Mouse (Mus musculus): Measurements from ENCODE around the gene Lilra5.
"Not testable (repeated sequence)": the region's sequence is repeated elsewhere in the genome, so short reads cannot be mapped to it uniquely, and the experiment has no call there.

Lilra5 gene

DNA sequence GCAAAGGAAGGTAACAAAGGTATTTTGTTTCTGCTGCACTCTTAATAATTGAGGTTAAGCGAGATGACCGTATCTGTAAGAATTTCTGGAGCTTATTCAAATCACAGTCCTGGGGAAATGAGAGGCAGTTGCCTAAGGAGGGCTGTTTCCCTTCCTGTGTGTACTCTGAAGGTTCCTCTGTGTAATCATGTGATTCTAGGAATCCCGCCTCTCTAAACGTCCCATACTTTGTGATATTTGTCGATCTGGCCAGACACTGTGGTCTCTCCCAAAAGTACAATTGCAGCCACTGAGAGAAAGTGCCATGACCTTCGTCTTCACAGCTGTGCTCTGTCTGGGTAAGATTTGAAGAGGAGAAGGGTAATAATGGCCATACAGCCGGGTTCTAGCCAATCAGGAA is at the start of gene Lilra5:
Gene Lilra5 (plus strand): TSS at position 301 of the 400 bp plus-strand sequence.
- DNase-seq (ENCODE audit: low read depth), result no peak

GRCm38 (mm10) chr7:4207126-4207525 is 30.4 kb upstream of the Lilra5 start:
- no peak for DNase-seq (ENCODE audit: low read depth)

GRCm38 (mm10) chr7:4208626-4209025 is 28.9 kb upstream of the Lilra5 start:
- peak; percentile 4 for DNase-seq (ENCODE audit: low read depth)

GRCm38 (mm10) chr7:4213436-4213835 is 24.1 kb upstream of the Lilra5 start:
- not testable (repeated sequence) for DNase-seq (ENCODE audit: low read depth)

- no peak for DNase-seq (ENCODE audit: low read depth)
These were observed 22.2 kb upstream of the Lilra5 start for GRCm38 (mm10) chr7:4215396-4215795.

GRCm38 (mm10) chr7:4215805-4216204 is 21.7 kb upstream of the Lilra5 start:
- DNase-seq (ENCODE audit: low read depth), result no peak

- no peak for DNase-seq (ENCODE audit: low read depth)
These were observed 2.0 kb upstream of the Lilra5 start for GRCm38 (mm10) chr7:4235536-4235935.

GRCm38 (mm10) chr7:4239038-4239721 is 1.6 kb downstream of the Lilra5 start:
- DNase-seq (ENCODE audit: low read depth), result no peak

GRCm38 (mm10) chr7:4251211-4251610 is 13.7 kb downstream of the Lilra5 start:
- not testable (repeated sequence) for DNase-seq (ENCODE audit: low read depth)

GRCm38 (mm10) chr7:4256060-4256459 is 18.5 kb downstream of the Lilra5 start:
- DNase-seq (ENCODE audit: low read depth), result not testable (repeated sequence)

DNA sequence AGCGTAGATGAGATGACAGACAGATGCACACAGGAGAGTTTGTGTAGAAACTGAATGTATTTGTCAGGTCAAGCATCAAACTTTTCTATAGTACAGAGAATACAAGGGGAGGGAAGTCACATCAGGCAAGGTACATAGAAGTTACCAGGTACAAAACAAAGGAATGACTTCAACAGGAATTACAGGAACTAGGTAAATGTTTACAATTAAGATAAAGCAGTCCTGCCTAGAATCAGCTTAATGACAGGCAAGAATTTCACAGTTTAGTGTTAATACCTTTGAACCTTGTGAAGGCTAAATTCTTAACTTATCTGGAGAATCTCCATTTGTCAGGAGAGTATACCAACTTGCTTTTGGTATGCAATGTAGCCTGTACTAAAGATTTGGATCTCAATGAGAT is 23.0 kb downstream of the Lilra5 start:
- not testable (repeated sequence) for DNase-seq (ENCODE audit: low read depth)

GRCm38 (mm10) chr7:4272106-4272505 is 34.6 kb downstream of the Lilra5 start:
- DNase-seq (ENCODE audit: low read depth), result not testable (repeated sequence)

DNA sequence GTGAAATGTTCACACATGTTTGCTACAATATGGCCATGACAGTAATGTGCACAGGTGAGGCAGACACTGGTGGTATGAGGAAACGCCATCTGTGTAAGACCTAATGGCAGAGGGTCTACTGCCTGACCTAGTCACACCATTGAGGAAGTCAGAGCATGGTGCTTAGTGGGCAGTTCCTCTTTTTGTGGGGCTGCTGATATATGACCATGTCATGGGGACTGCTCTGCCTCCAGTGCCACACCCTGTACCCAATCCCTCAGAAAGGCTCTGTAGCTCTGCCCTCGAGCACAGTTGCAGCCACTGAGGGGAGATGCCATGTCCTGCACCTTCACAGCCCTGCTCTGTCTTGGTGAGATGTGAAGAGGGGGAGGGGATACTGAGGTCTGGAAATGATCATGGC is 36.3 kb downstream of the Lilra5 start:
- not testable (repeated sequence) for DNase-seq (ENCODE audit: low read depth)

- DNase-seq (ENCODE audit: low read depth), result not testable (repeated sequence)
These were observed 37.9 kb downstream of the Lilra5 start for GRCm38 (mm10) chr7:4275500-4275899.

GRCm38 (mm10) chr7:4292638-4293037 is 55.1 kb downstream of the Lilra5 start:
- DNase-seq (ENCODE audit: low read depth), result no peak

All from induced T-regulatory cell, adult 2 months (primary cell).